Mouse (Mus musculus) hindbrain, postnatal 0 days (tissue): ENCODE results near the gene Iqgap2. TPM values are rescaled to one million over a fixed set of nuclear protein-coding genes. Genes with fewer than 3 reads are reported as not detected.

ENCODE experiments used
- ATAC-seq: fragments of 200-750 bp; cut with Nextera tagmentation; 2 replicates; pipeline ENCODE4 v1.8.0; 2017; ENCODE audit warnings: mild to moderate bottlenecking, moderate TSS enrichment, moderate library complexity
- DNase-seq: peaks from one replicate; pipeline ENCODE4 v3.0.0-alpha.2; 2015; ENCODE audit warnings: low spot score
- H3K27ac ChIP-seq: fragments of 300-500 bp; sonication (generic); 2 replicates; pipeline ENCODE4 v1.5.1; 2014; ENCODE audit warnings: mild to moderate bottlenecking
- H3K27me3 ChIP-seq: fragments of 300-500 bp; sonication (generic); 2 replicates; pipeline ENCODE4 v1.6.1; 2014; ENCODE audit warnings: low read length, mixed read lengths; ENCODE audit not compliant: insufficient read depth
- H3K36me3 ChIP-seq: fragments of 300-500 bp; sonication (generic); 2 replicates; pipeline ENCODE4 v1.6.1; 2014; ENCODE audit warnings: low read length, mixed read lengths; ENCODE audit not compliant: insufficient read depth
- H3K4me1 ChIP-seq: fragments of 300-500 bp; sonication (generic); 2 replicates; pipeline ENCODE4 v1.6.1; 2014; ENCODE audit warnings: antibody characterized with exemption, low read length, mixed read lengths; ENCODE audit not compliant: insufficient read depth
- H3K4me2 ChIP-seq: fragments of 300-500 bp; sonication (generic); 2 replicates; pipeline ENCODE4 v1.6.1; 2014; ENCODE audit warnings: low read depth, mild to moderate bottlenecking, low read length, moderate library complexity, mixed read lengths
- H3K4me3 ChIP-seq: fragments of 300-500 bp; sonication (generic); 2 replicates; pipeline ENCODE4 v1.5.1; 2014; ENCODE audit warnings: low read length
- H3K9ac ChIP-seq: fragments of 300-500 bp; sonication (generic); replicated peaks from 2 replicates; pipeline ENCODE4 v1.6.1; 2014; ENCODE audit warnings: mild to moderate bottlenecking, low read length, moderate library complexity, mixed read lengths
- H3K9me3 ChIP-seq: fragments of 300-500 bp; sonication (generic); 2 replicates; pipeline ENCODE4 v1.6.1; 2016; ENCODE audit warnings: low read length, mixed read lengths
- CTCF ChIP-seq: IDR thresholded peaks from 2 replicates; pipeline ENCODE4 v1.5.1; 2016; ENCODE audit warnings: antibody characterized with exemption, control low read depth, low read depth
- WGBS: fragments of 180-500 bp; shearing (Covaris S2); extraction: QIAGEN DNeasy Blood & Tissue Kit; methylation state at CpG from one replicate; pipeline ENCODE4 v1.1.7; 2014; 5-methylcytosine and 5-hydroxymethylcytosine counted together
- polyA plus RNA-seq: library from polyadenylated mRNA; unstranded; fragments of >200 nt; fragmentation: Nextera tagmentation; extraction: Ambion mirVana; gene quantifications from 2 replicates; pipeline ENCODE4 v1.2.1, GENCODE M21; 2015
- total RNA-seq: library from RNA; depleted of rRNA; stranded (reverse); fragments of >200 nt; gene quantifications from 2 replicates; pipeline ENCODE4 v1.2.3, GENCODE M21; 2014

Gene Iqgap2
- total and polyA plus RNA-seq, 2 experiments from 2014 or later = 2.9 to 3.1 TPM

DNA sequence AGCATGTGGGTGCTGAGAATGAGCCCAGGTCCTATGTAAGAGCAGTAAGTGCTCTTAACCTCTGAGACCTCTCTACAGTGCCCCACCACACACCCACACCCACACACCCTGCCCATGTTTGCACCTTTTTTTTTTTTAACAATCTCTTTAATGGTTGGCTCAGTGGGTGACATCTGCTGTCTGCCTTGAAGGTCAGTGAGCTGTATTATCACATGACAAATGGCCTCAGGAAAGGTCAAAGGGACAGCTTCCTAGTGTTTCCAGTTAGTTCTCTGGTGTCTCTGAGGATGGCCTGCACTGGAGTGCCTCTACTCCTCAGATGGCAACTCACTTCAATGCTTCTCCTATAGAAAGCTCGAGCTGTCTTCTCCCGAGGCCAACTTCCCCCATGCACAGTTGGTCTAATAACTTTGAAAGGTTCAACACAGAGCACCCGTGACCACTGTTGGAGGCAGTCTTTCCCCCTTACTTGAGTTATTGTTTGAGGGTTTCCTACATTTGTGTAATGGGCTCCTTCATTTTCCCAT lies 291.8 kb downstream of the Iqgap2 start:
- H3K9ac ChIP-seq = no peak overlapping the region
- ATAC-seq (no peak), DNase-seq (no peak)
- no peaks in the 10 kb centered on the region for H3K4me1 ChIP-seq
- peaks cover 12% of the 10 kb centered on the region for H3K36me3 ChIP-seq
- no peak overlapping the region for H3K4me2 ChIP-seq
- no peaks in the 10 kb centered on the region for H3K9me3 ChIP-seq
- H3K27me3 ChIP-seq = no peaks in the 10 kb centered on the region
- H3K4me3 ChIP-seq = no peak overlapping the region
- no peak overlapping the region for H3K27ac ChIP-seq
- WGBS = 65% methylated on average over 3 of the region's 3 CpGs
- no peak for TF ChIP-seq CTCF

DNA sequence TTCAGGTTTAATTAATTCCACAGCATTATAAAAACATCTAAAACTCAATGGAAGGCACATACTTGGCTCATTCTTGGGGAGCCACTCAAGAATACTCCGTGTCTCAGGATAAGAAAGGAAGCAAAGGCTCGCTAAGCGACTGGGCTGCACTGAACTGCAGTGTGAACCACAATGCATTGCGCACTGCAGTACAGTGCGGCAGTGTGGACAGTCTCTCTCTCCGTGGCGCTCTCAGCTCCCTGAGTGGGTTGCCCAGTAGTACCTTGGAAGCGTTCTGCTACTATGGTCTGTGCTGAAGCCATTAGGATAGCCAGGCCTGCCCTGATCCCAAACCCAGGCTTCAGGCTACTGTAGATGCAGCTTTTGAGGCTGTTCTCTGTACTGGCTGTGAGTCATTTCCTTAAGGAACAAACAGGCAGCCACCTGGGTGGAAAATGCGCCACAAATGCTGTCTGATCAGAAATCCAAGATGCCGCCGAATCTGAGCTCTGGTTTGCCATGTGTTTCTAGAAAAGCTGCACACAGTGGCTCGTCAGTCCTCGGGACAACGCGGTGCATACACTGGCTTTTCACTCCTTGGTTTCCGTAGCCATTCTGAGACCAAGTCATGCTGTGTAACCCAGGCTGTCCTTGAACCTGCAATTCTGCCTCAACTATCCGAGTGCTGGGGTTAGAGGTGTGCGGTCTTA lies 293.3 kb downstream of the Iqgap2 start:
- Histone ChIP-seq H3K27ac (no peak overlapping the region), H3K4me3 (no peak overlapping the region), H3K4me2 (no peak overlapping the region), H3K9me3 (no peaks in the 10 kb centered on the region), H3K4me1 (no peaks in the 10 kb centered on the region), H3K9ac (no peak overlapping the region), H3K36me3 (no peaks in the 10 kb centered on the region), H3K27me3 (no peaks in the 10 kb centered on the region)
- WGBS = 85% methylated on average over 18 of the region's 18 CpGs
- ATAC-seq (no peak), DNase-seq (no peak)
- TF ChIP-seq CTCF = no peak

- H3K9ac ChIP-seq = no peak overlapping the region
- no peaks in the 10 kb centered on the region for H3K27me3 ChIP-seq
- no peak overlapping the region for H3K4me2 ChIP-seq
- H3K36me3 ChIP-seq = no peaks in the 10 kb centered on the region
- no peak for ATAC-seq
- H3K9me3 ChIP-seq = no peaks in the 10 kb centered on the region
- TF ChIP-seq CTCF = no peak
- no peak overlapping the region for H3K4me3 ChIP-seq
- no peaks in the 10 kb centered on the region for H3K4me1 ChIP-seq
- 90% methylated on average over 10 of the region's 10 CpGs for WGBS
- H3K27ac ChIP-seq = no peak overlapping the region
- no peak for DNase-seq
Observed at GRCm38 (mm10) chr13:95597578-95597977, 294.1 kb downstream of the Iqgap2 start.

DNA sequence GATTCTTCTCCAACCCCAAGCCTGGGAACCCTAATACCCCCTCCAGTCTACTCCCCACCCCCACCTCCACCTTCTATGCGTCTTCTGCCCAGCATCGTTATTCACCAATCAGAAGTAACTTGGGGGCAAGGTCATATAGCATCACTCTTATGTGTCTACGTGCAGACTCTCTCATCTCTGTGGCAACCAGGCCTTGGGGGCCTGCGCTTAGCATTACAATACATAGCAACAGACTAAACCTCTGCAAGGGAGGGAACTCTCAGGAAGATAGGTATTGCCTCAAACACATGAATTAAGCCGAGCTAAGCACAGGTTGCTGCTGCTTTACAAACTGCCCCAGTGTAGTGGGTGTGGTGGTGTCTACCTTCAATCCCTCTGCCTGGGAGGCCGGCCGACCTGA lies 295.0 kb downstream of the Iqgap2 start:
- no peaks in the 10 kb centered on the region for H3K36me3 ChIP-seq
- ATAC-seq = no peak
- TF ChIP-seq CTCF = no peak
- H3K4me2 ChIP-seq = no peak overlapping the region
- H3K9ac ChIP-seq = no peak overlapping the region
- no peaks in the 10 kb centered on the region for H3K27me3 ChIP-seq
- no peak overlapping the region for H3K4me3 ChIP-seq
- H3K9me3 ChIP-seq = no peaks in the 10 kb centered on the region
- WGBS = 73% methylated on average over 7 of the region's 7 CpGs
- no peaks in the 10 kb centered on the region for H3K4me1 ChIP-seq
- no peak for DNase-seq
- H3K27ac ChIP-seq = no peak overlapping the region

DNA sequence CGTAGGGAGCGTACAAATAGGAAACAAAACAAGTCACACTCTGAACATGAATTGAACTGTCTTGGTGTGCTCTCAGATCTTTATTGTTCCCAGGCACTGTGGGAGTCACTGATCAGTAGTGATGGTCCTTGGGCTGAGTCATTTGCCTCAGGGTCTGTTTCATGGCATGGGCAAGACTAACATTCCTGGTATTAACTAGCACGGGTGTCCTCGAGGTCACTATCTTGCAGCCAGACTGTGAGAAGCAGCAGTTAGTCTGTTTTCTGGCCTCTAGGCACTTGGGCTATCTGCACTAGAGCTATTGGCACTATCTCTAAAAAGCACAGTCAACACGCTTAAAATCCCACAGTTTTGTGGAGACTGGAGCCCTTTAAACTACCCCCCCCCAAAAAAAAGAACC lies 295.8 kb downstream of the Iqgap2 start:
- 75% methylated on average over 5 of the region's 5 CpGs for WGBS
- ATAC-seq = no peak
- H3K4me1 ChIP-seq = no peaks in the 10 kb centered on the region
- no peaks in the 10 kb centered on the region for H3K9me3 ChIP-seq
- H3K4me2 ChIP-seq = no peak overlapping the region
- no peaks in the 10 kb centered on the region for H3K27me3 ChIP-seq
- TF ChIP-seq CTCF = no peak
- no peak overlapping the region for H3K9ac ChIP-seq
- H3K27ac ChIP-seq = no peak overlapping the region
- H3K36me3 ChIP-seq = no peaks in the 10 kb centered on the region
- H3K4me3 ChIP-seq = no peak overlapping the region
- no peak for DNase-seq

GRCm38 (mm10) chr13:95595411-95595810 lies 296.3 kb downstream of the Iqgap2 start:
- WGBS = 85% methylated on average over 7 of the region's 7 CpGs

GRCm38 (mm10) chr13:95592860-95593259 lies 298.9 kb downstream of the Iqgap2 start:
- ATAC-seq (no peak), DNase-seq (no peak)
- WGBS = 84% methylated on average over 10 of the region's 10 CpGs
- no peaks in the 10 kb centered on the region for H3K4me1 ChIP-seq
- H3K9ac ChIP-seq = no peak overlapping the region
- H3K27ac ChIP-seq = no peak overlapping the region
- no peak overlapping the region for H3K4me3 ChIP-seq
- TF ChIP-seq CTCF = no peak
- no peak overlapping the region for H3K4me2 ChIP-seq
- H3K27me3 ChIP-seq = no peaks in the 10 kb centered on the region
- H3K36me3 ChIP-seq = no peaks in the 10 kb centered on the region
- no peaks in the 10 kb centered on the region for H3K9me3 ChIP-seq

More at GRCm38 (mm10) chr13:95595411-95595810, 296.3 kb downstream of the Iqgap2 start:
- Histone ChIP-seq H3K27ac (no peak overlapping the region), H3K4me3 (no peak overlapping the region), H3K9me3 (no peaks in the 10 kb centered on the region), H3K4me2 (no peak overlapping the region), H3K27me3 (no peaks in the 10 kb centered on the region), H3K4me1 (no peaks in the 10 kb centered on the region), H3K36me3 (no peaks in the 10 kb centered on the region), H3K9ac (no peak overlapping the region)
- no peak for DNase-seq
- TF ChIP-seq CTCF = no peak
- ATAC-seq = no peak
